Mouse (Mus musculus) cerebellum, adult 2 months (tissue): ENCODE results near the gene Jpt2. TPM values are rescaled to one million over a fixed set of nuclear protein-coding genes. Genes with fewer than 3 reads are reported as not detected.

Experiments
- DNase-seq, 2 experiments: peaks; one replicate each; pipeline ENCODE4 v3.0.0; 2021
- H3K27ac ChIP-seq: fragments of 200-500 bp; 2 replicates; pipeline ENCODE4 v1.5.1; 2012; ENCODE audit warnings: low read length, control low read depth, inconsistent platforms; ENCODE audit not compliant: insufficient read depth
- H3K27me3 ChIP-seq: fragments of 200-500 bp; 2 replicates; pipeline ENCODE4 v1.6.1; 2012; ENCODE audit warnings: inconsistent platforms, mild to moderate bottlenecking, low read length, moderate library complexity; ENCODE audit not compliant: control insufficient read depth, insufficient read depth
- H3K4me1 ChIP-seq: fragments of 200-500 bp; 2 replicates; pipeline ENCODE4 v1.6.1; 2011; ENCODE audit warnings: low read length; ENCODE audit not compliant: control insufficient read depth, insufficient read depth
- H3K4me3 ChIP-seq: fragments of 200-500 bp; replicated peaks from 2 replicates; pipeline ENCODE3; 2011; ENCODE audit warnings: mild to moderate bottlenecking, low read depth, low read length, control low read depth; ENCODE audit not compliant: insufficient read depth
- CTCF ChIP-seq: fragments of 200-500 bp; IDR thresholded peaks from 2 replicates; pipeline ENCODE4 v1.5.1; 2011; ENCODE audit warnings: low read depth, mild to moderate bottlenecking, control low read depth, low read length, moderate library complexity, borderline replicate concordance; ENCODE audit not compliant: insufficient read depth
- POLR2A ChIP-seq: fragments of 200-500 bp; IDR thresholded peaks from 2 replicates; pipeline ENCODE4 v1.6.1; 2011; ENCODE audit warnings: low read length, control low read depth, borderline replicate concordance; ENCODE audit not compliant: insufficient read depth
- WGBS: fragments of 180-500 bp; shearing (Covaris S2); methylation state at CpG from one replicate; pipeline ENCODE4 v1.1.7; 2018; 5-methylcytosine and 5-hydroxymethylcytosine counted together
- polyA plus RNA-seq: library from polyadenylated mRNA; depleted of rRNA; stranded (reverse); fragments of >200 nt; gene quantifications from 2 replicates; pipeline ENCODE4 v1.2.3, GENCODE M21; 2012

The Jpt2 gene
- polyA plus RNA-seq, 1 experiment: 10.6 TPM

DNA sequence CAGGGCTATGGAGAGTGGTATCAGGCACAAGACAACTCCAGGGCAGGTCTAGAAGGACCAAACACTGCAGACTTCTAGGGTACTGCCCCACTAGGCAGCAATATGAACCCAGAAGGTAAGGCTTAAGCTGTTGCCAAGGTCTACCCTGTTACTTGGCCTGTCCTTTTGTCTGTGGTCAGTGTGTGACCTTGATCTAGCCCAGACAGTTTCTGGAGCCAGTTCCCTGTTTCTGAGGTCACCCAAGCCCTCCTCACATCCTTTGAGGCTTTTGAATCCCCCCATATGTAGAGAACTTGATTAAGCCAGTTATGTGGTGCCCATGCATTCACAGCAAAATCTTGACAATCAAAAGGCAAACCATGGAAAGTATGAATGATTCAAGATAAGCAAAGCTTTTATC lies 24.8 kb downstream of the Jpt2 start:
- H3K4me1 ChIP-seq: peaks cover 11% of the 10 kb centered on the region; the same call in 1 of the 2 replicates
- DNase-seq: no peak
- no peaks in the 10 kb centered on the region for H3K27me3 ChIP-seq
- TF ChIP-seq CTCF (no peak), POLR2A (no peak)
- peak overlapping the region; percentile 15; the same call in 1 of the 2 replicates for H3K27ac ChIP-seq
- H3K4me3 ChIP-seq: peak overlapping the region; percentile 54

DNA sequence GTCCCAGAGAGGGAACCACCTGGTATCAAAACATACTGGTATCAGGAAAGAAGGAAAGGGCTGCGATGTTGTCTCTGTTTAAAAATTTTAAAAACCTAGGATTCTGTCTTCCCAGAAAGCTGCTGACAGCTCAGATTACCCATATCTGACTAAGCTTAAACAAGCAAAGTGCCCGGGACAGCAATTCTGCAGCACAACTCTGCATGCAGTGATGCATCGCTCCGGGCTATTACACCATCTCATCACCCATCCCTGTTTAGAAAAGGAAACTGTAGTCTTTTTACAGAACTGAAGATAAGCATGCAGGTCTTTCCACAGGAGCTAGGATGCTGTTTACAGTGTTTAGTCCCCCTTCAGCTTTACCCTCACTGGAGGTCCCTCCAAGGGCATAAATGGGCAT lies 25.6 kb downstream of the Jpt2 start:
- no peak for TF ChIP-seq POLR2A
- TF ChIP-seq CTCF: no peak
- 50% methylated on average over 4 of the region's 4 CpGs for WGBS
- no peak for DNase-seq
- H3K27ac ChIP-seq: no peak overlapping the region
- peak overlapping the region; percentile 54 for H3K4me3 ChIP-seq
- H3K27me3 ChIP-seq: no peaks in the 10 kb centered on the region
- peaks cover 11% of the 10 kb centered on the region; the same call in 1 of the 2 replicates for H3K4me1 ChIP-seq

DNA sequence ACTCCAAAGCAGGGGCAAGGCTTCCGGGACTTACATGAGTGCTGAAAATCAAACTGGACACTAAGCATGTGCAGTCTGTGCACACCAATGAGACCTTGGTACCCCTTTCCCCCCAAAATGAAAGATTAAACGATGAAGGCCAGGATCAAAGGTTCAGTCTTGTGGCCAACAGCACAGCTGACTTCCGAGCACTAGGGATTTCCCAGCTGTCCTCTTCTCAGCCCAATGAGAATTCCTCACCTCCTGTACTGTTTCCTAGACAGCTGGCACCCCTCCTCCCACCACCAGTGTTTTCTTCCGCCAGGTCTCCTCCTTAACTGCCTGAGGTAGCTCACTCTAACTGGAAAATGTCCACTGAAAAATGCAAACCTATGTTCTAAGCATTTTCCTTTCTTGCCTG lies 27.3 kb downstream of the Jpt2 start:
- no peak for DNase-seq
- no peak for TF ChIP-seq CTCF
- TF ChIP-seq POLR2A: no peak
- WGBS: 22% methylated on average over 4 of the region's 4 CpGs
- no peak overlapping the region for H3K27ac ChIP-seq
- H3K4me3 ChIP-seq: no peak overlapping the region
- H3K27me3 ChIP-seq: no peaks in the 10 kb centered on the region
- peaks cover 11% of the 10 kb centered on the region; the same call in 1 of the 2 replicates for H3K4me1 ChIP-seq

DNA sequence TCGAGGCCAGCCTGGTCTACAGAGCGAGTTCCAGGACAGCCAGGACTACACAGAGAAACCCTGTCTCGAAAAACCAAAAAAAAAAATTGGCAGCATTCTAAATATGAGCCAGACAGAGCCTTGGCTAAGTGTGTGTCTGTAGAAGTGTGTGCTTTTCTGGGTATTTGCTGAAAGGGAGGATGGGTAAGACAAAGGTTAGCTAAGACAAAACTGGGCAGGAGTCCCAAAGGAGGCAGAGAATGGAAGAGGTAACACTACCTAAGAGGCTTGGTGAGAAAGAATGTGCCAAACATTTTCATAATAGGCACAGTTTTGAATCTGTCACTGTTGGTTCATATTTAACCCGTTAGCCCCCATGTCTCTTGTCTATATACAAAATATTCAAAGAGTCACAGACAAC lies 28.1 kb downstream of the Jpt2 start:
- no peaks in the 10 kb centered on the region for H3K27me3 ChIP-seq
- H3K4me1 ChIP-seq: peaks cover 11% of the 10 kb centered on the region; the same call in 1 of the 2 replicates
- no peak overlapping the region for H3K27ac ChIP-seq
- TF ChIP-seq POLR2A: no peak
- no peak for TF ChIP-seq CTCF
- WGBS: 61% methylated on average over 4 of the region's 4 CpGs
- H3K4me3 ChIP-seq: no peak overlapping the region
- DNase-seq: no peak

DNA sequence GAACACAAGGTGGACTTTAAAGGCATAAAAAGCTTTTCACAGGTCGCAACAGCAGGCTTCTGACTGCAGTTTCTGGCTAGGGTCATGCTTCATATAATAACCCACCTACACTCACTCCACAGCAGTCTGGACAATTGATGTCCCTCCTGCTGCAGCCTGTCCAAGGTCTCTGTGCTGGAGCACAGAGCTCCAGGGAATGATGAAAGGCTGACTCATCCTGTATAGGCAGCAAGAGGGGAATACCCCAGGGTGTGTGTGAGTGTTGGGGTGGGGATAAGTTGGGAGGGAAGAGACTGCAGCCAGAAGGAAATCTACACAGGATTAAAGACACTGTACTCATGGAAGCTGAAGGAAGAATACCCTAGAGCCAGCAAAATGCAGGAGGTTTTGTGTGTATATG lies 31.0 kb downstream of the Jpt2 start:
- Histone ChIP-seq H3K27me3 (no peaks in the 10 kb centered on the region), H3K27ac (no peak overlapping the region), H3K4me1 (peaks cover 11% of the 10 kb centered on the region; the same call in 1 of the 2 replicates), H3K4me3 (no peak overlapping the region)
- TF ChIP-seq POLR2A (no peak), CTCF (no peak)
- 71% methylated on average over 1 of the region's 1 CpGs for WGBS
- no peak for DNase-seq

DNA sequence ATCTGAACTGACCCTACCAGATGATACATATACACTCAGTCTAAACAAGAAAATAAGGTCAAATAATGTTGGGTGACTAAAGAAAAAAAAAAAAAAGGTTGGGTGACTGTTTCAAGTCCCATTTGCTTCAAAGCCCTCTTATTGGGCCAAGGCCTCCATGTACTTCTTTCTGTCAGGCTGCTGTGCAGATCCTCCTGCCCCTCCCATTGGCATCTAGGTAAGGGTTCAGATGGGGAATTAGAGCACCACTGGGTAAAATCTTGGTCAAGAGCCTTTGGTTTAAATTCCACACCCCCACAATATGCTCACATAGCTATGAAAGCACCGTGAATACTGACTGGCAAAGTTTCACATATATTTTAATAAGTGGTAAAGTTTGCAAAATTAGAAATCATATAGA lies 37.2 kb downstream of the Jpt2 start:
- 88% methylated on average over 1 of the region's 1 CpGs for WGBS
- no peak for TF ChIP-seq POLR2A
- TF ChIP-seq CTCF: no peak
- Histone ChIP-seq H3K4me3 (no peak overlapping the region), H3K4me1 (no peaks in the 10 kb centered on the region; the same call in 1 of the 2 replicates), H3K27me3 (no peaks in the 10 kb centered on the region), H3K27ac (no peak overlapping the region)
- DNase-seq: no peak

DNA sequence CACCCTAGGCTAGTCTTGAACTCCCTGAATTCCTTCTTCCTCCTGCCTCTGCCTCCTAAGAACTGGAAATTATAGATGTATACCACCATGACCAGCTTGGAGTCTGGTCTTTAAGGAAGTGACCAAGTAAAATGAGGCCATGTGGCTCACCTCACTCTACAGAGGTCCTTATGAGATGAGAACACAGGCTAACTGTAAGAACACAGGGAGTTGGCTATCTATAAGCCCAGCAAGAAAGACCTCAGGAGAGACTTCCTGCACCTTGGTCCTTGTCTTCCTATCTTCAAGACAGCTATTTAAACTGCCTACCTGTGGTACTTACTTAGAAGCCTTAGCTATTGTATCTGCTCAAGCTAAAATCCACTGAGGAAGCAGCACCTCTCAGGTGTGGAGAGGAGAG lies 46.5 kb downstream of the Jpt2 start:
- TF ChIP-seq POLR2A (no peak), CTCF (no peak)
- Histone ChIP-seq H3K4me1 (no peaks in the 10 kb centered on the region), H3K4me3 (no peak overlapping the region), H3K27me3 (no peaks in the 10 kb centered on the region), H3K27ac (no peak overlapping the region)
- DNase-seq: no peak

DNA sequence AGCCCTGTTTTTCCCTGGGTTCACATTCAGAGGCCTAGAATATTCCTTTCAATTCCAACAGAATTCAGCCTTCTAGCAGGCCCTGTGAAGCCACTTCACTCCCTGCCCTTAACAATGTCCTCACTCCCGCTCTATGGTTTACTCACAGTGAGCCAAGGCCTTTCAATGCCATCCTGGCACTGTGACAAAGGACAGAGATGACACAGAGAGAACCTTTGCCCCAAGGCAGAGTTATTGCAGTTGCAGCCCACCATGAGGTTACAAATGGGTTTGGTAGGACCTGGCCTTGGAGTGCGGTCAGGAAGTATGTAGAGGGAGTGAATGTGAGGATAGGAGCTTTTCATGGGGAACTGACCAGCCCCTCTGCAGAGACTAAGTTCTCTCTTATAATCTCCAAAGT lies 52.9 kb downstream of the Jpt2 start:
- Histone ChIP-seq H3K27me3 (no peaks in the 10 kb centered on the region), H3K4me1 (no peaks in the 10 kb centered on the region), H3K4me3 (no peak overlapping the region), H3K27ac (no peak overlapping the region)
- TF ChIP-seq CTCF (no peak), POLR2A (no peak)
- 80% methylated on average over 2 of the region's 2 CpGs for WGBS
- DNase-seq: peak in 1 of 2 experiments; percentile 5
